Mouse (Mus musculus) lung, postnatal 0 days (tissue): ENCODE results near the gene Rnf43.

Source experiments
- CTCF ChIP-seq: IDR thresholded peaks from 2 replicates; pipeline ENCODE4 v1.5.1; 2016; ENCODE audit warnings: antibody characterized with exemption, mild to moderate bottlenecking
- EP300 ChIP-seq: IDR thresholded peaks from 2 replicates; pipeline ENCODE4 v1.6.1; 2016; ENCODE audit warnings: antibody characterized with exemption, mild to moderate bottlenecking, control low read depth

- TF ChIP-seq EP300 (no peak), CTCF (no peak)
Observed at GRCm38 (mm10) chr11:87615551-87615950, 47.0 kb upstream of the Rnf43 start.
